Mouse (Mus musculus) cerebellum, adult 8-10 months (tissue): ENCODE measurements around the gene Card6.

Source experiments
- DNase-seq: peaks from one replicate; pipeline ENCODE4 v3.0.0; 2022

Card6 gene

DNA sequence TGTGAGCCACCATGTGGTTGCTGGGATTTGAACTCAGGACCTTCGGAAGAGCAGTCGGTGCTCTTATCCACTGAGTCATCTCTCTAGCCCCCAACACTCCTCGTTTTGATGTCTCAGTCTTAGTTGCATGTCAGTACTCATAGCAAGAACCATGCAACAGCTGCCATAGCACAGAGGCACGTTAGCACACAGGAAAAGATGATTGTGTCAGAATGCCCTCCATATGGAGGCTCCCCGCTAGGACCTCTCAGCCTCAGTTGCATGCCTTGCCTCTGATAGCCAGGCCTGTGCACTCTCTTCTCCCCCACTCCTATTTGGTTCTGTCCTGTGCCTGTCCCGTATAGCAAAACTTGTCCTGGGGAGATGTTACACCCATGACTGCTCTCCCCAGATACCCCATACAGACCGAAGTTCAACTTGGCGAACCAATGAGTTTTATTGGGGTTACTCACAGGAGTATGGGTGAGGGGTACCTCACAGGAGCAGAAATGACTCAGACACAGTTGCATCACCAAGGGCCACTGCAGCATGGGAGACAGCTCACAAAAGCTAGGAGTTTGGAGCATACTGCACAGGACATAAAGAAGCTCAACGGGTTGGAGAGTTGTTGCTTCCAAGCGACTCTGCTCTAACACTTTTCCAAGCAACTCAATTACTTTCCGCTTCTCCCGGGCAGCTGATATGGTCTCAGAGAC lies 20.9 kb upstream of the Card6 start:
- no peak for DNase-seq

DNA sequence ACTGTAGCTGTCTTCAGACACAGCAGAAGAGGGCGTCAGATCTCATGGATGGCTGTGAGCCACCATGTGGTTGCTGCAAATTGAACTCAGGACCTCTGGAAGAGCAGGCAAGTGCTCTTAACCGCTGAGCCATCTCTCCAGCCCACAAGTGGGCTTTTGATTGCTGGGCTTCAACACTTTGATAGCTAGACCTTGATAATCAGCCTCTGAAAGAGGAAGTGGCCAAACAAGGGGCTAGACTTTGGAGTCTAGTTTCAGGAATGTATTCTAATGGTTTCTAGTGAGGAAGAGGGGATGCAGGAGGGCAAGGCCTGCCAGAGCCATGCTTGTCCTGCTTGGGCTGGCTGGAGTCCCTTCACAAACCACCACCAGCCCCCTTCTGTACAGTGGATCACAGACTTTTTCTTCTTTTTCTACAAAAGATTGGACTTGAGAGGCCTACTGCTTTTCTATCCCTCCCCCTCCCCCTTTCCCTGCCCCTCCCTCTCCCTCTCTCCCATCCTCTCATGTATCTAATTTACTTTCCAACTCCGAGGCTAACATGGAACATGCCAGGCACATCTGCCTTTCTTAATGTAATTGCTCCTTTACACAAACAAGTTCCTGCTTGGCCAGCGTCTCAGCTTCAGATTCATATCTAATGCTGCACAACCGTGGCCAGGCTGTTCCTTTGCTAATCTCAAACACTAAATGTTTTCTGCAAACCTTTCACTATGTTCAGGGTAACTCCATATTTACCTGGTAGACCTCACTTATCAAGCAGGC lies 20.0 kb upstream of the Card6 start:
- DNase-seq = no peak

DNA sequence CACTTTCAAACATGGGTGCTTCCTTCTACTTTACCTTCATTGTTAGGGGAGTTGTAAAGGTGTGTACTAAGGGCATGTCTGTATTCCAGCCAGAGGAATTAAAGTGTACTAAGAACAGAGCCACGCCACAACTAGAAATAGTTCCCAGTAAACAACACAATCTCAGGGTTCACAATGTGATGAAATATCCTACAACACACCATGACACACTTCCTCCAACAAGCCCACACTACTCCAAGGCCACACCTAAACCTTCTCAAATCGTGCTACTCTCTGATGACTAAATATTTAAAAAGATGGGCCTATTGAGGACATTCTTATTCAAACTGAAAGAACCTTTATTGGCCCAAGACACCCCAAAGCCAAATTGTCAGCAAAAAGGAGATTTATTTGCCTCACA lies 19.1 kb upstream of the Card6 start:
- DNase-seq = no peak

DNA sequence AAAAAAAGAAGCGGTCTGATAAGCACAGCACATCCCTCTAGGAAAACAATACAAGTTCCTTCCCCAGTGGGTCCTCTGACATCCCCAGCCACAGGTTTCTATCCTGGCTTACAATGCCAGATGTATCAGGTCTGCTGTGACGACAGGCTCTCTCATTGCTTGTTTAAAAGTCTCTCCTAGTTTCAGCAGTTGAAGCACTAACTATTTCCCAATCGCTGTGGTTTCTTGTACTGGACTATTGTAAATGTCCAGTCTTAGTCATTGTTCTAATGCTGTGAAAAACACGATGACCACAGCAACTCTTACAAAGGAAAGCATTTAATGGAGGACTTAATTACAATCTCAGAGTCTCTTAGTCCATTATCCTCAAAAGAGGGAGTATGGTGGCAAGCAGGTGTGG lies 18.1 kb upstream of the Card6 start:
- DNase-seq = no peak

DNA sequence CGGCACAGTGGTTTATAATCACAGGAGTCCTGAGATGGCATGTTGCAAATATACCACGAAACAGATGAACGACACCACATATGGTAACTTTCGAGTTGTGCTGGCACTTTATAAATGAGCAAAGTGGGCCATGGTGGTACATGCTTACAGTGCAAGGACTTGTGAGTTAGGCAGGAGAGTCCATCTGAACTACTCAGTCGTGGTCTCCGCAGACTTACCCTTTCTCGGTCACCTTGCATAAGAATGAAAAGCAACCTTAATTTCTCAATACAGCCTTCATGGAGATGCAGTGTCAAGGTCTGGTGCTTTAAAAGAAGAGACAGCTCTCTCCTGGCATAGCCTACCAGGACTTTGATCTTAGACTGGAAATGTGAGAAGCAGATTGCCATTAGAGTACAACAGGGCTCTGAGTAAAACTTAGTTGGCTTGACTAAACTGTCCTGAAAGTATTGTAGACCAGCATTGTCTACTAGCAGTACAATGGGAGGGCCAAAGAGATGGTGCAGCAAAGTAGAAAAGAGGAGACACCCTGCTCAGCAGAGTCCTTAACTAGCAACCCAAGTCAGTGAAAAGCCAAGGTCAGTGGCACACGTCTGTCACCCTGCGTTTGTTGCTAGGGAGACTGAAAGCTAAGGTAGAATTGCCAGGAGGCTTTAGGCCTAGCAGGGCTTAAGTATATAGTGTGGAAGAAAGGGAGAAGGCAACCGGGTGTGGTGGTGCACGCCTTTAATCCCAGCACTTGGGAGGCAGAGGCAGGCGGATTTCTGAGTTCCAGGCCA lies 13.4 kb upstream of the Card6 start:
- no peak for DNase-seq

DNA sequence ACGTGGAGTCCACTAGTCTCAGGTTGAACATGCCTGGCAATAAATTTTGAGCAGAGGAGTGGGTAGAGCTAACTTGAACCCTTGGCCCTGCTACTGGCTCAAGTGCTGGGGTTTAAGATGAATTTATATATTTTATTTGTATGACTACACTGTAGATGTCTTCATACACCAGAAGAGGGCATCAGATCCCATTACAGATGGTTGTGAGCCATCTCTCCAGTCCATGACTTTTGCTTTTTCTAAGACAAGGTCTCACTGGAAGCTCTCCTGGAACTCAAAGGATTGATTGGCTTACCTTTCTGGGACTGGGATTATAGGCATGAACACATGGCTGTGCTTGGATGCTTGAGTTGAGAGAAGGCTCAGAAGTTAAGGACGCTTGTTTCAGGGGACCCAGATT lies 11.4 kb upstream of the Card6 start:
- DNase-seq = no peak

DNA sequence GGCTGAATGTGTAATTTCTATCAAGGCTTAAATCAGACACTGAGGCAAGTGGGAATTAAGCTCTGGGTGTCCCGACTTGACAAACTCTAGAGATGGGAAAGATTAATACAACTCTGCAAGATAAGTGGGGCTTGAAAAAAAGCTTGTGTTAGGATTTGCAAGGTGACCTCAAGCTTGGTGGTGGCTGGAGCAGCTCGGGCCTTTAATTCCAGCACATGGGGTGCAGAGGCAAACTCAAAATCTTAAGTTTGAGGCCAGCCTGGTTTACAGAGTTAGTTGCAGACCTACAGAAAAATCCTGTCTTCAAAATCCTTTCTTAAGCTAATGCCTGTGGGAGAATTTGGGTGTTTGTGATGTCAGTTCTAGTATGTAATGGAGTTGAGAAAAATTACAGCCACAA lies 10.9 kb upstream of the Card6 start:
- DNase-seq = no peak

DNA sequence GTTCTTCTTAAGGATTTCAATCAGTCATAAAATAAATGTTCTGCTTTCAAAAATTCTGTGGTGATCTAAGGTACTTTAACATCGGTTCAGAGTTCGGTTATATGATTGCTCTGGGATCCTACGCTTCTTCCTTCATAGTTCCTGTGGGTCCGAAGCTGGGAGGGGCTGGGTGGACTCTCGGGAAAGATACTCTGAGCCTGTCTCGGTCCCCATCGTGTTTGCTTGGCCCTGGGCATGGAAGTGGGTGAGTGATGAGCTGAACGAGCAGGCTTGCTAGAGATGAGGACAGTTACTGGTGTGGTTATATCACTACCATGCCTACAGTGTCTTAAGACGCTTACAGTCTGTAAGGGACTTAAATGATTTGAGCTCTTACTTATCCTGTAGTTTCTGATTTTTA lies 10.3 kb upstream of the Card6 start:
- no peak for DNase-seq

DNA sequence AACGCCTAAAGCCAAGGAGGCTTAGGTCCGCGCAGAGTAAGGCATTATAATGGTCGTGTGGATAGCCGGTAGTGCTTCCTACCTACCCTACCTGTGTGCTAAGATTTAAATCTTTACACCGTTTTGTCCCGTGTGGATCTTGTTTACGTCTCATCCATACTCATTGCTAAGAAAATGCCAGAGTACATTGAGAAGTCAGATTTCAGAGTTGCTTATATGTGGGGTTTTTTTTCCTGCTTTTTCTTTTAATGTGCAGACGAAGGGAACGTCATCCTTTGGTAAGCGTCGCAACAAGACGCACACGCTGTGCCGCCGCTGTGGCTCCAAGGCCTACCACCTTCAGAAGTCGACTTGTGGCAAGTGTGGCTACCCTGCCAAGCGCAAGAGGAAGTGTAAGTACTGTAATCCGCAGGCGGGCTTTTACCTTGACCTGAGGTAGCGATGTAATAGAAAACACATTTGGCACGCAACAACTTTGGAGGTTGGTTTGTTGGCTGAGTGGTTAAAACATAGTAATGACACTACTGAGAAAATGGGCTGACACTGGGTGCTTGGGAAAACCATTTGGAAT lies 8.8 kb upstream of the Card6 start:
- no peak for DNase-seq

DNA sequence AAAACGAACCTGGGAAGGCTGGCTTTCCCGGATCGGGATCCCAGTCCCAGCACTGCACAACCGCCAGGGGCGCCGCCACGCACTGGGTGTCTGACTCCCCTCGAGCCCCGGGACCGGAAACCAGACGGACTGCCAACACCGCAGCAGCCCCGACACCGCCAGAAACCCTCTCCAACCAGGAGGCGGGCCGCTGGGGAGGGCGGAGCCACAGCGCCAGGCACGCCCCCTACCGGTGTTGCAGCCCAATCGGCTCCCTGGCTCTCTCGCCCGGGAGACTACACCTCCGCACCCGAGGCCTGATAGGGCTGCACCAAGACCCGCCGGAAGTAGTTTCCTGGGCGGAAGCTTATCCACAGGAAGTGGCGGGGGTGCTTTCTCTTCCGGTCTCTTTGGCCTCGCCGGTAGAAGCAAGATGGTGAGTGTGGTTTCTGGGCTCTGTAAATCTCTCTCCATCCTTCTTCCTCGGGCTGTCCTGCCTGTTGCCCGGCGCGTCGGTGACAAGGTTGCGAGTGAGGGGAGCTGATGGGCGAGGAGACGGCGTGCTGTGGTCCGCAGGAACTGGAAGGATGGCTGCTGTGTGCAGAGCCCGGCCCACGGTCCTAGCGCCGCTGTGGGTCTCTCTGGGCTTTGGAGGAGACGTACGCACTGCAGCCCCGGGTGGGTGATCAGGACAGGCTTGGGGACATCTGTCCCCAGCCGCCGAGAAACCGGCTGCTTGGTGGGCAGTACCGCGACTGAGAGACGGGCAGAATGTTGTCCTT lies 8.1 kb upstream of the Card6 start, which contains the start of gene Rpl37:
TSS of gene Rpl37 (plus strand) at position 376 of the 761 bp plus-strand sequence.
- peak; percentile 98 for DNase-seq

DNA sequence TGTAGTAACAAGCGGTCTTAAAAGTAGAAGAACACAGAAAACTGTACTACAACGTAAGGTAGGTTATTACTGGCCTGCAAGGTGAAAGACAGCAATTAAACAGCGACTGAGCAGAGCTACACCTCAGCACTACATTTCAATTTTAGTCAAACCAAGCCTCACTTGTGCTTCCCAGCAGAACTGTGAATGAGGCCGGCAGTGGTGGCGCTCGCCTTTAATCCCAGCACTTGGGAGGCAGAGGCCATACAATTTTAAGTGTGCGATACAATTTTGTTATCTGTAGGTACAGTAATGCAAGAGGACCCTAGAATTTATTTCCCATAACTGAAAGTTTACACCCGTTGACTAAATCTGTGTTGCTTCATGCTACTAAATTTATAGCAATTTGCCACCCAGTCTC lies 6.8 kb upstream of the Card6 start:
- no peak for DNase-seq

DNA sequence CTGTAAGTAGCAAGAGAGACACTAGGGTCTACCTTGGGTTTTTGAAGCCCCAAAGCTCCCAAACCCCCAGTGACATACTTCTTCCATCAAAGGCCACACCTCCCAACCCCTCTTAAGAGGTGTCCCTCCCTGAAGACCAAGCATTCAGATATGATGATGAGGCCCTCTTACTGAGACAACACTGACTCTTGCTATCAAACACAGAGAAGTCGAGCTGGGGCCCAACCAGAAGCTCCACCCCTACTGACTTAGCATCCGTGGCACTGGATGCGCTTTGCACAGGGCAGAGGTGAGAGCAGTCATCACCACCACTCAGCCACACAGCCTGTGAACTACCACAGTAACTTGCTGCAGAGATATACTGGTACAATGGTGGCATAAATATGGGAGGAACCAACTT lies 4.3 kb upstream of the Card6 start:
- no peak for DNase-seq

DNA sequence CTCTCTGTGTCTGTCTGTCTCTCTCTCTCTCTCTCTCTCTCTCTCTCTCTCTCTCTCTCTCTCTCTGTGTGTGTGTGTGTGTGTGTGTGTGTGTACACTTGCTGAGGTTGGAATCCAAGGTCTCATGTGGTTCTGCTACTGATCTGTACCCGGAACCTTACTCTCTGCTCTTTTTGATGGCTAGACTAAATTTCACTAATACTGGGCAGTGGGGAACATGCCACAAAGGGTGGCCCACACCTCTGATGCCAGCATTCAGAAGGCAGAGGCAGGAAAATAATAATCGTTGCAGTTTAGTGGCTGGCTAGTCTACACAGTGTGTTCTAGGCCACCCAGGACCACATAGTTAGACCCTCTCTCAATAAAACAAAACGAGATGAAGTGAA lies 309 bp upstream of the Card6 start:
- no peak for DNase-seq

DNA sequence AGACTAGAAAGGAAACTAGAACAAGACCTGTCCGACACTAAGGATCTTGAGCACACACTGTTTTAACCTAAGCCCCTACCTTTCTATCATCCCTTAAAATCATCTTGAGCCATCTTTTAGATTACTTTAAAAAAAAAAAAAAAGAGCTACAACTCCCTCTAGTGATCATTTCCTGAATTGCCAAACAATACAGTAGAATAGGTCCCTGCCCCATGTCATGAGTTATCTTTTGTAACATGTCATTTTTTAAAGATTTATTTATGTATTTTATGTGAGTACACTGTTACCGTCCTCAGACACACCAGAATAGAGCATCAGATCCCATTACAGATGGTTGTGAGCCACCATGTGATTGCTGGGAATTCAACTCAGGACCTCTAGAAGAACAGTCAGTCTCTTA lies 2.0 kb downstream of the Card6 start:
- no peak for DNase-seq

DNA sequence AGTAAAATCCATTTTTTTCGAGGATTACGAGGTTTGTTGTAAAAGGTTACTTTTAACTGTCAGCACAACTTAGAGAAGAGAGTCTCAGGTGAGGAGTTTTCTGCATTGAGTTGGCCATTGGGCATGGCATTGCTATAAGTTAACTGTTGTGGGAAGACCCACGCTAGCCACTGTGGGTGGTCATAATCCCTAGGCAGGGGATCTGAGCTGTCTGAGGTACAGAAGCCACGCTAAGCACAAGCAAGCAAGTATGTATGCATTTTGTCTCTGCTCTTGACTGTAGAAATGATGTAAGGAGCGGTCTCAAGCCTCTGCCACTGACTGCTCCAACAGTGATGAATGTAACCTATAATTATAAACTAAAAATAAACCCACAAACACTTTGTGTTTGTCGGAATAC lies 2.4 kb downstream of the Card6 start:
- no peak for DNase-seq

DNA sequence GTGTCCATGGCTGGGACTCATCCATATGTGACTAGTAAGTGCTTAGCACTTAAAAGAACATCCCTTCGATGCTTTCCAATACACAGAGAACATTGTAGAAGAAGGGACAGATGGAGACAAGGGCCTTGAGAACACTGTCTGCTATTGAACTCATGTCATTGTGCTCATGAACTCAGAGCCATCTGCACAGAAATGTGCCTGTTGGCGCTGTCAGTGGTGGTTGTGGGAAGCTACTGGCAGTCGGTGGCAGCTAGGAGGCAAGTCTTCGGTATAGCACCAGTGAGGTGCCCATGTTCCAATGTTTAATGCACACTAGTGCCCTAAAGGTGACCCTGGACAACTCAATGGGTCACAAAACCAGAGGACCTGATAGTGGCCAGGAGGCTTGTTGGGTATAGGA lies 6.0 kb downstream of the Card6 start:
- no peak for DNase-seq

DNA sequence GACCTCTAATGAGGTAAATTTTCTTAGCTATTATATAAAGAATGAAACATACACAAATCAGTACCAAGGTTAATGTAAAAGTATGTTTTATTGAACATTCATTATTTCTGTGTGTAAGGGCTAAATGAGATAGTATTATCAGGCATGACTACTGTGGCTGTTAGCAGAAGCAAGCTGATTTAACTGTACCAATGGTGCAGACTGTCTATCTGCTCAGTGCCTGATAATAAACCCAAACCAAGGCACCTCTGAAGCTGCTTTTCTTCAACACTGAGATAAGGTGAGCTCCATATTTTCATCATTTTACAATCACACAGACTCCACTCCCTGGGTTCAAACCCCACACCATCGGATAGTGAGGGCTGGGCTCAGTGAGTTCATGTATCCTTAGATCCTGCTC lies 11.0 kb downstream of the Card6 start:
- no peak for DNase-seq

DNA sequence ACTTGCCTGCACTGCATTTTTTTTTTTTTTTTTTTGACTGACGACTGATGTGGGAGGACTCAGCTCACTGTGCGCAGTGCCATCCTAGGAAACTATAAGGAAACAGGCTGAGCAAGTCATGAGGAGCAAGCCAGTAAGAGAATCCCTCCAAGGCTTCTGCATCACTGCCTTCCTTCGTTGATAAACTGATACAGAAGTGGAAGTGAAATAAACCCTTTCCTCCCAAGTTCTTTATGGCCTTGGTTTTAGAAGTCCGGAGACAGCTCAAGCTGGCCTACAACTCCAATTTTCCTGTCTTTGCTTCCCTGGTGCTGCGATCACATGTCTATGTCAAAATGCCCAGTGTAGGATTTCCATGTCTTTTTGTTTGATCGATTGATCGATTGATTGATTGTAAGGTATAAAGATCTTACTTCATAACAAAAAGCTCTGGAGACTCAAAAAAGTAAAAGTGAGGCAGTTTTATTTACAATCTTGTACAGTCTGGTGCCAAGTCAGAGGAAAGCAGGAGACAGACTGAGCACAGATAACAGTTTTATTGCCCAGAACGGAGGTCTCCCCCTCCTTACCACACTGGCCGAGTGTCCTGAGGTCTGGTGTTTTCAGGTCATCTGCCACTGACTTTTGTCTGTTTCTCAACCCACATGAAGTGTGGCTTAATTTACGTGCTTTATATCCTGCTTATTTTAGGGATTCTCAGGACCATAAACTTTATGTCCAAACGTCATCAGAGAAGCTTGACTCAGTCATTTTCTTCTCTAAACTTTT lies 12.6 kb downstream of the Card6 start:
- DNase-seq = no peak

DNA sequence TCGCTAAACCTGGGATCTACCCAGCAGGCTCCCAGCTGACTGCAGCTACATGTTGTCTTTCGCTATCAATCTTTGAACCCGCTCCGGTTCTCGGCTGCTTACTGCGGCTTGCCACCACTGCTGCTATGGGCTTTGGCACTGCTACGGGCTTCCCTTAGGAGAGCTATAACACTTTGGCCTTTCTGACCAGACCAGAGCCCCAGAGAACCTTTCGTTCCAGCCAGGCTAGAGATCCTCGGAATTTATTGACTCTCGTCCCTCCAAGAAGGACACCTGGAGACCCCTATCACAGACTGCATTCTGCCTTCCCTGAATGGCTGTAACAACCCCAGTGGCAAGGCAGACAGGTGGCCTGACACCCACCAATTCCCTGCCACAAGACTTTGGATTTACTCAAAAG lies 18.2 kb downstream of the Card6 start:
- DNase-seq = no peak

DNA sequence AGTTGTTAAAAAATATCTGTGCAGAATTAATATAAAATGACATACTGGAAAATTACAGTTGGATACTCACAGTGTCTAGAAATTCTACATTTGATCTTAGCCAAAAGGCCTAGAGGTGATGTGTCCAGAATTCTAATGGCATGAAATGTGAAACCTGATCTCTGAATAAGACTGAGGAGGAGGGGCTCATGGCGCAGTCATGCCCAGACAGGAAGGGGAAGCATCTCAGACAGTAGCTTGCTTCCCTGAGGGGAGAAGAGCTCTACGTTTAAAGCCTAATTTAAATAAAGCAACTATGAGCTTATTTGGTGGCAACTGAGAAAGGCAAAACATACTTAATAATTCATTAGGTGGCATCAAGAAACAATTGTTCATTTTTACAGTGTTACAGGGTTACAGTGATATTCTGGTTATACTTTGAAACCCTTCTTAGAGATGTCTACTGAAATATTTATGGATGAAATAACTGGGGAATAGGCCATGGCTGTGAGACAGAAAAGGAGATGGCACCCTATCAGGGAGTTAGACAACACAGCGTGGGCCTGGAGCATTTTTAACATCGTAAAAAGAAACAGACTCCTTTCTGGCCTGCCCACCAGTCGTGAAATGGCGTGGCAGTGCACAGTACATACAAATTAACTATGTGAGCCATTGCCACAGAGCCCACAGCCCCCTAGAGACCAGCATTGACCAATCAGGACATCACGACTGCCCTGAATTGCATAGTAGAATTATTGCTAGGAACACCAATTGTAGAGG lies 19.3 kb downstream of the Card6 start:
- DNase-seq = no peak

DNA sequence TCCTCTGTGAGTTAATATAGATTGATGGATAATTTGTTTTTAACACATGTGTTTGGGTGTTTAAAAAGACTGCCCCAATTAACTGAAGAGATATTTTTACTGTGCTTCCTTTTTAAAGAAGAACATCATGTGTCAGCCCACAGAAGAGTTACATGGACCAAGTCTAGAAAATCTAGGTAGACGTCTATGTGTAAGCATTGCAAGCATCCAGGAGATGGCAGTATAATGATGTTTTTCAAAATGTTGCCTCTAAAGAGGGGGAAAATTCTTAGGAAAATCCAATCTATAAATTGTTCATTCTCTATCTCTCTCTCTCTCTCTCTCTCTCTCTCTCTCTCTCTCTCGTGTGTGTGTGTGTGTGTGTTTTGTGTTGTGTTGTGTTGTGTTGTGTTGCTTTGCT lies 22.2 kb downstream of the Card6 start:
- no peak for DNase-seq
